Mouse (Mus musculus): ENCODE data around the gene Dhx57.
"Not testable (repeated sequence)": the region's sequence is repeated elsewhere in the genome, so short reads cannot be mapped to it uniquely, and the experiment has no call there.

Dhx57 gene

DNA sequence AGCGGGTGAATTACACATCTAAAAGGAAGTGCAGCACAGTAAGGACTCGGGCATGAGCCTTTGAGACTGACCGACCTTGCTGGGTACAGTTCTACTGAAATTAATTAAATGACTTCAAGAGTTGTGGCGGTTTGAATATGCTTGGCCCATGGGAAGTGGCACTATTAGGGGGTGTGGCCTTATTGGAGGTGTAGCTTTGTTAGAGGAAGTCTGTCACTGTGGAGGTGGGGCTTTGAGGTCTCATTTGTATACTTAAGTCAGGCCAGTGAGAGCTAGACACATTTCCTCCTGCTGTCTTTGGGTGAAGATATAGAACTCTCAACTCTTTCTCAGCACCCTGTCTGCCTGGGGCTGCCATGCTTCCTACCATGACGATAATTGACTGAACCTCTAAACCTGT, 35.9 kb downstream of the Dhx57 start:
- DNase-seq (ENCODE audit: low spot score in 2 of 2): no peak

DNA sequence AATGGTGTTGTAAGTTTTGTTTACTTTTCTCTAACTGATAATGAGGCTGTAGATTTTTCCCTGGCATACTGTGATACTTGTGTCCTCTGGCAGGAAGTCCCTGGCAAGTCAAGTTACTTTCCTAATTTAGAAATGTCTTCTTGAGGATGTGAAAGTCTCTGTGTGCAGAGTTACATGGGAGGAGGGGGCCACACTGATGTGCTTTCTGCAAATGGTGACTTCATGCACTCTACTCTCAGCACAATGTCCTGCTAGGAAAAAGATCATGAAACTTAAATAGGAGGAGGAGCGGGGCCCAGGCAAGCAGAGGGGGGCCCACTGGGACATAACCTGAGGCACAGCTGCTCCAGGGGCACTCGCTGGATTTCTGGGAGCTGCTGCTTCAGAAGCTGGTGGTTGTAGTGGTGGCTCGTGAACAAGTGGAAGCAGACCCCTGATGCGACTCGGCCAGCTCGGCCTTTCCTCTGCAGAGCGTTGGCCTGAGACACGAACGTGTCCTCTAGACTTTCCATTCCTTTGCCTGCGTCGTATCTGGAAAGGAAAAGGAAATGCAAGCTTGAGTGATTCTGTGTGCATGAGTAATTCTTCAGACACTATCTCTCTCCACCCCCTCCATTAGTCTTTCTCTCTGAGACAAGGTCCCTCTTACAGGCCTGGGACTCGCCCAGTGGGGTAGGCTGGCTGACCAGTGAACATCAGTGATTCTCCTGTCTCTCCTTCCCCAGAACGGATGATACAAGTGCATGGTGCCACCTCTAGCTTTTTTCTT, 37.3 kb downstream of the Dhx57 start:
- no peak for DNase-seq (ENCODE audit: low spot score in 2 of 2)

DNA sequence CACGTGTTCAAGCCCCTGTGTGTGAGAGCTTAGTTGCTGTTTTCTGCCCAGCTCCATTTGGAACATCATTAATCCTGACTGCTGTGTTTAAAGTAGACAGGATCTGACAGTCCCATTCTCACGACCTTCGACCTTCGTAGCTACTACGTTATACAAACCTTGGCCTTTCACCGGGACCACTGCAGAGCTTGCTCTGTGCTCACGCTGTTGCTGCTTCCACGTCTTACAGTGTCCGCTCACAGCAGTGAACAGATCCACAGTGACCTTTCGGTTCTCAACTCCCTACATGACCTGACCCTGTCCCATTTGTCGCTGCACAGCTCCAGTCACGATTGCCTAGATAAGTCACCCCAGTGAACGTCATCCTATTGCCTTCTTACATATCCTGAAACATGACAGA, 47.2 kb downstream of the Dhx57 start:
- DNase-seq (ENCODE audit: low spot score in 2 of 2): no peak

DNA sequence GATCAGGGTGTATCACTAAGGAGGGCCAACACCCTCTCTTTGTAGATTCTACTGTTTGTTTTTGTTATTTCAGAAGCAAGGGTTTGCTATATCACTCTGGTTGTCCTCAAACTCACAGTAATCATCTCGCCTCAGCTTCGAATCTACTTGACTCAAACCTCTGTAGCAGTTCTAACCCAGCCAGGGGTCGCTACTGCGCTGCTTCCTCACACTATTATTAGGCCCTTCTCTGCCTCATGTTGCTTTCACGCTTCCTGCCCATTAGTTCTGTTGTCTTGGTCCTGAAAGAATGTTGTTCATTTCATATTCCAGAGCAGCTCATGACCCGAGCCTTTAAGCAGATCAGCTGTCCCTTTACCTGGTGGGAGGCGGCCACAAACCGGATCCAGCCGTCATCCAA, 48.7 kb downstream of the Dhx57 start:
- DNase-seq (ENCODE audit: low spot score in 2 of 2): no peak

DNA sequence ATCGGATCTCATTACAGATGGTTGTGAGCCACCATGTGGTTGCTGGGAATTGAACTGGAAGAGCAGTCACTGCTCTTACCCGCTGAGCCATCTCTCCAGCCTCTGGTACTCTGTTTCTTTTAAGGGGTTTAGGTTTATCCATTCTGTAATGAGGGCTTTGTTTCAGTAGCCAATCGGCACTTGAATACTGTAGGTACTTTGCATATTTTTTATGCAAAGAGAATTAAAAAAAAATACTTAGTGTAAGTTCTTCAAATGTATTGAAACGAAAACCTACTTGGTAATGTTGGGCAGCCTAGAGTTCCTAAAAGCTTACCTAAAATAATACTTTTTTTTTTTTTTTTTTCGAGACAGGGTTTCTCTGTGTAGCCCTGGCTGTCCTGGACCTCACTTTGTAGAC, 52.8 kb downstream of the Dhx57 start:
- DNase-seq (ENCODE audit: low spot score in 2 of 2): no peak

DNA sequence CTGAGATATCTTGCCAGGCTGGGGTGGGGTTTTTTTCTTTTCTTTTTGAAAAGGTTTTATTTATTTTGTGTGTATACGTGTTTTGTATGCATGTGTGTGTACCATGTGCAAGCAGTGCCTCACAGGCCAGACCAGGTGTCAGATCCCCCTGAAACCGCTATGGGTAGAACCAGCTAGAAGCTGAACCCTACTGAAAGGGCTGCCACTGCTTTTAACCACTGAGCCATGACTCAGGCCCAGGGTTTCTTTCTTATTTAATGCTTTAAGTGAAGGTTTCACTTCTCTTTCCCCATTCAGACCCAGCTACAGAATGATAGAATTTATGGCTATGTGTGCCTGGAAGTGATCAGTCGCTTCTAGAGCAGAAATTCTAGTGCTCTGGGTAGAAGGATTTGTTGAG, 53.5 kb downstream of the Dhx57 start:
- no peak for DNase-seq (ENCODE audit: low spot score in 2 of 2)

DNA sequence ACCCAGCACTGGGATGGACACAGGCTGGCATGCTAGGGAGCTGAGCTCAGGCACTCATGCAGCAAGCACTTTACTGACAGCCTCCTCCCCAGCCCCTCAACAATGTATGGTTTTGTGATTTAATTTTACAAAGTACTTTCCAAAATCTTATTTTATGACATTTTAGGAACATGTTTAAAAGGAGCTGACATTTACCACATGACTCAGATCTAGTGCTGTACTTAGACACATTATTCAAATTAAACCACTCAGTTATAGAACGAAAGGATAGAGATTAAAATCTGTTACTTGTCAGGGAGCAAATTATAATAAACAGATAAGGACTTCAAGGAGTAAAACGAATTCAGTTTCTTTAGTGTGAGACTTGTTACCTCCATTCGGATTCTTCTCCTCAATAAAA, 54.8 kb downstream of the Dhx57 start:
- no peak for DNase-seq (ENCODE audit: low spot score in 2 of 2)

DNA sequence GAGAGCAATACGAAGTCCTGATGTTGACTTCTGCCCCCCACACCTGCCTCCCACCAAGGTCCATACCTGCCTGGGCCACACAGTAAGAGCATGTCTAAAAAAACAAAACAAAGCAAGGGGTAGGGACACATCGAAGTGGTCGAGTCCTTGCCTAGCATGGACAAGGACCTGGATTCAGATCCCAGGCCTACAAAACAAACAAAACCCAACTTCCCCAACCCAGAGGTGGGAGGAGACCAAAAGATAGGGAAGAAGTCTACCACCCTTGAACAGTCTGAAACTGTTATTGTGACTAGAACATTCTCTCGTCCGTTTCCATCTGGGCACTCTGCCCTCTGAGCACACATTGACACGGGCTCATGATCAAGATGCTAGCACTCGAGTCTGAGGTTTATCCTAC, 55.9 kb downstream of the Dhx57 start:
- no peak for DNase-seq (ENCODE audit: low spot score in 2 of 2)

DNA sequence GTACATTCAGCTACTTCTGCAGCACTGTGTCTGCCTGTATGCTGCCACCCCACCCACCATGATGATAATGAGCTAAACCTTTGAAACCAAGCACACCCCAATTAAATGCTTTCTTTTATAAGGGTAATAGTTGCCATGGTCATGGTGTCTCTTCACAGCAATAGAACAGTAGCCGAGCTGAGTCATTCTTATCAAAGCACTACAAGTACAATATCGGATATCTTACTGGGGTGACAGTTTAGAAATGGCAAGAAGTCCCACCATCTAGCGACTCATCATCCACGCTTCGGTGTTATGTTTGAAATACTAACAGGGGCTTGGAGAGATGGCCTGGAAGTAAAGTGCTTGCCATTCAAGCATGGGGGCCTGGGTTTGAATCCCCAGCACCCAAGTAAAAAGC, 56.4 kb downstream of the Dhx57 start:
- no peak for DNase-seq (ENCODE audit: low spot score in 2 of 2)

DNA sequence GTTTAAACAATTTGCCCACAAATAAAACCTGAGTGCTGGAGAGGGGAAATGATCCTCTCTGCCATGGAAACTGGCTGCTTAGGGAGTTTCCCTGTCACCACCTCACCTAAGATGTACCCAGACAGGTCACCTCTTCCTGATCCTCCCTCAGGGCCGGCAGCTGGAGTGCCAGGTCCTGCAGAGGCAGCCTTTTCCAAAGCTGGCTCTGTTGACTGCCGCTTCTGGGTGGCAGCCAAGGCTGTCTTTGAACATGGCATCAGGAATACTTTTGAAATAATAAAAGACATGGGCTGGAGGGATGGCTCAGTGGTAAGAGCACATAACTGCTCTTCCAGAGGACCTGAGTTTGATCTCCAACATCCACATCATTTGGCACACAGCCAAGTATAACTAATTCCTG, 60.9 kb downstream of the Dhx57 start:
- no peak for DNase-seq (ENCODE audit: low spot score in 2 of 2)

DNA sequence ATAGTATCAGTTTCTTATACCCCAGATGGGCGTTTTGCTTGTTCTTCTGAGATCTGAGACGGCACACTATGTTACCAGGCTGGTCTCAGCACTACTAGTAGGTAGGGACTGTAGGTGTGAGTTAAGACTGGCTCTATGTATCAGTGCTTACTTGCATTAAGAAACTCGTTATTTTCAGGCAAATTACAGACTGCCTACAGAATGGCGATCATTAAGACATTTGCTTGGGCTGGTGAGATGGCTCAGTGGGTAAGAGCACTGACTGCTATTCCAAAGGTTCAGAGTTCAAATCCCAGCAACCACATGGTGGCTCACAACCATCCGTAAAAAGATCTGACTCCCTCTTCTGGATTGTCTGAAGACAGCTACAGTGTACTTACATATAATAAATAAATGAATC, 65.1 kb downstream of the Dhx57 start:
- not testable (repeated sequence) for DNase-seq (ENCODE audit: low spot score in 2 of 2)

DNA sequence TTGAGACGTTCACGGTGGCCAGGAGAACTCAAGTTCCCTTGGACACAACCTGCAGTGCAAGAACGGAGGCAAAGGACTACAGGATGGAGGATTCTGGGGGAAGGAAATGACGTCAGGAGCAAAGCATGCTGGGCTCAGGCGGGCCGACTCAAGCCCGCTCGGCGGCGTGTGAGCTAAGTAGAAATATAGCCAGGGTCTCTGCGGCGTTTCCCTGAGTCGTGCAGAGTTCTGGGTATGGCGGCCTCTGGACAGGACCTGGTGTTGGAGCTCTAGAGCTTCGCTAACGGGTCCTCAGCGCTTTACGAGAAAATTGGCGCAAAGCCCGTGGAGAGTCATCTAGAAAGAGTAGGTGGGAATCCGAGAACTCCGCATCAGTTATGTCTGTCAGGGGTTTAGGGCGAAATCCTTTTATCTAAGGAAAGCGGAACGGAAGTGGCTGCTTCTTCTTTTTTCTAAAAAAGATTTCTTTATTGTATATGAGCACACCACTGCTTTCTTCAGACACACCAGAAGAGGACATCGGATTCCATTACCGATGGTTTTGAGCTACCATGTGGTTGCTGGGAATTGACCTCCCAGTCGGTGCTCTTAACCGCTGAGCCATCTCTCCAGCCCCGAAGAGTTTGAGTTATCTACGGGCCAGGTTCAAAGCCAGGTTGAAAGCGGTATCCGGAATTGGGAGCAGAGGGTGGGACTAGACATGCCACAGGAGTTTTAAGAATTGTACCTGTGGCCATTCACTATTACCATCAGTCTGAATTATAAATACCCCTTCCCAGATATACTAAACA, 65.8 kb downstream of the Dhx57 start, which contains the start of gene Gemin6:
Gene Gemin6, plus strand, starts transcription at position 116 of the 791 bp plus-strand sequence.
- DNase-seq (ENCODE audit: low spot score in 2 of 2): peak; percentile 90 to 93

DNA sequence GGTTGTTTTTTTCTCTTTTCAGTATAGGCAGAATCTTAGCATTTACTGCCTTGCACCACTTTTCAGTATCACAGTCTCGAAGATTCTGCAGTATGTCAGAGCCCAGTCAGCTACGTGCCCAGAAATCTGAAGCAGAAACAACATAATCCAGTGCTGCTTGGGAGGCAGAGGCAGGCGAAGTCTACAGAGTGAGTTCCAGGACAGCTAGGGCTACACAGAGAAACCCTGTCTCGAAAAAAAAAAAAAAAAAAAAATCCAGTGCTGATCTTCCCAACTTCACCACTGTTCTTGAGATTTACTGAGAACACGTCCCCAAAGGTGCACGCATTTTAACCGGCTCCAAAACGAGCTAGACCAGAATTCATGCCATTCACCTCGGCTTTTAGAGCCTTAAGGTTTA, 66.4 kb downstream of the Dhx57 start:
- no peak for DNase-seq (ENCODE audit: low spot score in 2 of 2)

DNA sequence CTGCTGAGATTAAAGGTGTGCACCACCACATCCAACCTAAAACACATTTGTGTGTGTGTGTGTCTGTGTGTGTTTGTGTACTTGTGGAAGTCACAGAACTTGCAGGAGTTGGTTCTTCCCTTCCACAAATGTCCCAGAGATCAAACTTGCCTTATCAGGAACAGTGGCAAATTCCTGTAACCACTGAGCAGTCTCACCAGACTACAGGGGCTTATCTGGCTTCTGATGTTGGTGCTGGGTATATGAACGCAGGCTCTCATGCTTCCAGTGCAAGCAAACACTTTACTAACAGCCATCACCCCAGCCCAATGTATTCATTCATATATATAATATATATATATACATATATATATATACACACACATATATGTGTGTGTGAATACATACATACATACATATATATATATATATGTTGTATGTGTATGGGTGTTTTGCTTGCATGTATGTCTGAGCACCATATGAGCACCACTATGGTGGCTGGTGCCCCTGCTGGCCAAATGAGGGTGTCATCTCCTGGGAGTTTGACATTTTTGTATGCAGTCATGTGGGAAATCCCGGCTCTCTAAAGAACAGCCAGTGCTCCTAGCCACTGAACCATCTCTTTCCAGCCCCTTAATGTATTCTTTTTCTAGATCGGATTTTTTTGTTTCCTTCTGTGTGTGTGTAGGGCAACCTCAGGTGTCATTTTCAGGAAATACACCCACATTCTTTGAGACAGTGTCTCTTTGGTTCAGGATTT, 68.2 kb downstream of the Dhx57 start:
- no peak for DNase-seq (ENCODE audit: low spot score in 2 of 2)

DNA sequence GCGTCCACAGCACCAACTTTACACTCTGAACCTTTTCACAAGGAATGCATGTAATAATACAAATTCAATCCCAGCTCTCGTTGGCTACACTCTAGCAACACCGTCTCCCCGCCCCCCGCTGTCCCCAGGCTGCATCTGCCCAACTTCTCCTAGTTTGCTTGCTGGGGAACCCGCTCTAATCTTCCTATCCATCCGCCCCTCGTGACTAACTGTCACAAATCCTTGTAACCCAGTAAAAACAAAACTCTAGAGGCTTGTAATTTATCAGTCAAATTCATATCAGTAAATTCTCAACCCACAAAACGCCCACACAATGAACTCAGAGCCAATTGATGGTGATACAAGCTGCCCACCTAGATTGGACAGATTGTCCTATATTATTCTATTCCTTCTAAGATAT, 69.1 kb downstream of the Dhx57 start:
- no peak for DNase-seq (ENCODE audit: low spot score in 2 of 2)

DNA sequence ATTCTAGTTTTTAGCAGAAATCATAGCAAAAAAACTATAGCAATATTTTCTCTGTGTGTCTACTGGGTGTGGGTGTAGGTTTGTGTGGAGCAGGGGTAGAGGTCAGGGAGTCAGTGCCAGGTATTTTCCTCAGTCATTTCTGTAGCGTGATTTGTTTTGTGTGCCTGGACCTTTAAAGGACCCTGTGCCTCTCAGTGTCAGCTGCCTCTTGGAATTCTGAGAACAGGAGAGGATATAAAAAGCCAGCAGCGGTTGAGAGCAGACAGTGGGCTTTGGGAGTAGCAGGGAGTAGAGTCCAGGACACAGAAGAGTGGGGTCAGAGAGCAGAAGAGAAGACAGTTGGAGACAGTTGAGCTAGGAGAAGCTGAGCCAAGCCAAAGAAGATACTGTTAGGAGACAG, 70.1 kb downstream of the Dhx57 start:
- no peak for DNase-seq (ENCODE audit: low spot score in 2 of 2)

DNA sequence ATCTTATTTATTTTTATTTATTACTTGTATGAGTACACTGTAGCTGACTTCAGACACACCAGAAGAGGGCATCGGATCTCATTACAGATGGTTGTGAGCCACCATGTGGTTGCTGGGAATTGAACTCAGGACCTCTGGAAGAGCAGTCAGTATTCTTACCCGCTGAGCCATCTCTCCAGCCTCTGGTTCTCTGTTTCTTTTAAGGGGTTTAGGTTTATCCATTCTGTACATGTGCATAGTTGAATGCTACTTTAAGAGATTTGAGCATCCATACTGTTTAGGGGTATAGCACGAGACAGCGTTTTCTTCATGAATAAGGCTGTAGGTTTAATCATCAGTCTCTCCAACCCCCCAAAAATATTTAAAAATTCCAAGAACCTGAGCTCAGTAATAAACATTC, 76.3 kb downstream of the Dhx57 start:
- DNase-seq (ENCODE audit: low spot score in 2 of 2): not testable (repeated sequence)

DNA sequence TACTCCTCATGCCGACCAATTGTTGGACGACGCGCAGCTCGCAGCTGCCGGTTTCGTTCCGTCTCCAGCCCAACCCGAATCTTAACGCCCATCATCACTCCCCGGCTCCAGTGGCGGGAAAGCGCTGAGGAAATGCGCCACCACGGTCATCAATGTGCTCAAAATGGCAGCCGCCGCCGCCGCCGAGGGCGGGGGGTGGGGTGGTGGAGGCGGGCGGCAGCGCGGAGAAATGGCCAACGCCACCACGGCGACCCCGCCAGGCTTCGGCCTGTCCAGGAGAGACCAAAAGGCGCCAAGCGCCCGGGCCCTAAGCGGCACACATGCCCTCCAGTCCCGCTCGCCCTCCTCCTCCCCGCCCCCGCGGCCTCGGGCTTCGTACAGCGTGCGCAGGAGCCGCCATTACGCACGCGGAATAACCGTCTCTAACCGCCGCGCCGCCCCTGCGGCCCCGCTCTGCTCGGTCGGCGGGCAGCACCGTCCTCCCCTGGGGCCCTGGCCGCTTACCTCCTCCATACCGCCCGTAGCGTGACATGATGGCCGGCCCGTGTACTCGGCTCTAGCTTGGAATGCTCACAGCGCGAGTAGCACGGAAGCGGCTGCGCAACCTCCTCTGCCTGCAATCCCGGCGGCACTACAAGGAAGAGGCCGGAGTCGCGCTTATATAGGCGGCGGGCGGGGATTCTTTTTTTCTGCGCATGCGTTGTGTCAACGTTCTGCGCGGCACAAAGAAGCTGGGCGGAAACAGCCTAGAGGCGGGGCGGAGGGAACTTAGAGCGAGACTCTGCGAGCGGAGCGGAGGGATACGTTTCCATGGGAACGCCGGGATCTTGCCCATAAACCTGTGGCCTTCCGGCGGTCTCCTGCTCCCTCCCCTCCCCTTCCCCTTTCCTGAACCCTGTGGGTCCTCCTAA, 83.3 kb downstream of the Dhx57 start, which contains the start of the genes Srsf7 and Ttc39d:
Gene Srsf7, minus strand, starts transcription at position 637 of the 911 bp plus-strand sequence.
Gene Ttc39d, plus strand, starts transcription at position 790 of the 911 bp plus-strand sequence.
- DNase-seq (ENCODE audit: low spot score in 2 of 2): peak; percentile 99

DNA sequence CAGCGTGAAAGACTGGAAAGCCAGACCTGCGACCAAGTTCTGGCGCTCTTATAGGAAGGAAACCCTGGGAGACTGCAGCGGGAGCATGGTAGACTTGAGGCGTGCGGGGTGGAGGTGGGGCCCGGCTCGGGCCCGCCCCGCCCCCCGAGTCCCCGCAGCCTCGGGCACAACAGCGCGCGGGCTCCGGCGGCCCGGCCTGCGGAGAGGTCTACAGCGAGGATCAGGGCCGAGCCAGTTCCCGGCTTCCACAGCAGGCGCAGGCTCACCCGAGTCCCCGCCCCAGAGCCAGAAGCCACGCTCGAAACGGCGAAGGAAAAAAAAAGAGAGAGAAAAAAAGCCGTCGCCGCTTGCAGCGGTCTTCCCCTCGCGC, 84.0 kb downstream of the Dhx57 start:
- no peak for DNase-seq (ENCODE audit: low spot score in 2 of 2)

DNA sequence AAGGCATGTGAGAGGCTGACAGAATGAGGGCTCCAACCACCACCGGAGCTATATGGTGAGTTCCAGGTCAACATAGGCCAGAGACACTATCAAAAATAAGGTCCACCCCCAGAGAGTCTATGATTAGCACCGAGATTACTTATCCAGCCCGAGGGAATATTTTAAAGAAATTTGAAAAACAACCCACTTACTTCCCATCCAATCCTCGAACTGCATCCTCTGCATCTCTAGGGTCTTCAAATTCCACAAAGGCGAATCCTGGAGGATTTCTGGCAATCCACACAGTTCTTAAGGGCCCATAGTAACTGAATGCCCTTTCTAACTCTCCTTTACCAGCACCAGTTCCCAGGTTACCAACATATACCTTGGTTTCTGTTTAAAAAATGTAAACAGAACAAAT, 84.6 kb downstream of the Dhx57 start:
- no peak for DNase-seq (ENCODE audit: low spot score in 2 of 2)

DNA sequence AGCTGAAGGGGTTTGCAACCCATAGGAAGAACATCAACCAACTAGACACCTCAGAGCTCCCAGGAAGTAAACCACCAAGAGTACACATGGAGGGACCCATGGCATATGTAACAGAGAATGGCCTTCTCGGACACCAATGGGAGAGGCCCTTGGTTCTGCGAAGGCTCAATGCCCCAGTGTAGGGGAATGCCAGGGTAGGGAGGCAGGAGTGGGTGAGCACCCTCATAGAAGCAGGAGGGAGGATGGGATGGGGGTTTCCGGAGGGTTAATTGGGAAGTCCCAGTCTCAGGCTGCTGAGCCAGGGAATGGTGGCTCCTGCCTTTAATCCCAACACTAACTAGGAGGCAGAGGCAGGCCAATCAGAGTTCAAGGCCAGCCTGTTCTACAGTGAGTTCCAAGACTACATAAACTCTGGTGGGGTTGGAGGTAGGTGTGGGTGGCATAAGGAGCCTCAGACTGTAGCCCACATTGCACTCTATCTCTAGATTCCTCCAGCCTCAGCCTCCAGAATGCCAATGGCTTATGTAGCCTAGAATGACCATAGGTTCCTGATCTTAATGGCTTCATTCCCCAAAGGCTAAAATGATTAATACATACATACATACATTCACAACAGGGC, 91.0 kb downstream of the Dhx57 start:
- DNase-seq (ENCODE audit: low spot score in 2 of 2): no peak

Measured in right cerebral cortex, postnatal 10 days (tissue).